Mouse (Mus musculus): Measurements from ENCODE around the gene Tstd1.

DNA sequence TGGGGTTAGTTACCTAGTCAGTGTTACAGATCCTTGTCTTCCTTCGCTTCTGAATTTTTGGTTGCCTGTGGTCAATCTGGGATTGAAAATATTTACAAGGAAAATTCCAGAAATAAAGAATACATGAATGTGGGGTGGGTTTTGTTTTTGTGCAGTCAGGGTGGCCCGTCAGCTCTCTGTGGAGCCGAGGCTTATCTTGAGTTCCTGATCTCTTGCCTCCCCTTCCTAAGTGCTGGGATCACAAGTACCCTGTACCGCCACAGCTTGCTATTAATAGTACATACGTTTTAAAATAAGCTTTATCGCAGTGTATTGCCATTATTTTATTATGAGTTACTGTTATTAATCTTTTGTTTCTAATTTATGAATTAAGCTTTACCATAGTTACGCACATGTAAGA lies 28.2 kb downstream of the Tstd1 start:
- TF ChIP-seq CTCF (IDR thresholded peaks at IDR 0.05; ENCODE audit: low read depth) (no peak), EP300 (IDR thresholded peaks at IDR 0.05; ENCODE audit: low read depth) (no peak)
